Mouse (Mus musculus): ENCODE data around the gene Jph4. TPM values are rescaled to one million over a fixed set of nuclear protein-coding genes. Genes with fewer than 3 reads are reported as not detected.
A peak's percentile ranks its signal among the peaks of the same experiment; 100 is the strongest.

Gene Jph4
- polyA plus RNA-seq, 1 experiment from 2014 or later = not detected

DNA sequence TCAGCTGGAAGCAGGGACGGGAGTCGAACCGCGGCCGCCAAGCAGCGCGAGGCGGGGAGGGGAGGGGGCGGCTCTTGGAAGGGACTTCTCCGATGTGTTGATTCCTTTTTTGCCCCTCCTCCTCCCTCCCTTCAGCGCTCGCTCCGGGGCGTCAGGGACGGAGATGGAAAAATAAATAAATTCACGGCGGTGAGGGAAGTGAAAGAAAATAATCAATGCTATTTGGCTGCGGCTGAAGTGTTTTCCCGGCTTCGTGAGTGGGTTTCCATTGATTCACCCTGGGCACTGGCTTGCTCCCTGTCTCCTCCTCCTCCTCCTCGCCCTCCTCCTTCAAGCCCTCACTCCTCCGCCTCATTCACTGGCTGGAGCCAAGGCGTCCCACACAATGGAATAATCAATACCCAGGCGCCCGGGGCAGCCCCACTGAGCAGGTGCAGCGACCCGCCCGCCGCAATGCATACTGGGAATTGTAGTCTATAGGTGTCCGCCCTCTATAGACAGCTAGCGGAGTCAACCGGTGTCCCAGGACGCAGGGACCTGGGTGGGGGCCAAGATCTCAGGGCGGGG, 24.6 kb downstream of the Jph4 start, which contains the start of gene Zfhx2:
Zfhx2 (minus strand) TSS at position 314 of the 567 bp plus-strand sequence.
- WGBS (ENCODE audit: insufficient replicate concordance) = 0% methylated on average over 33 of the region's 34 CpGs
- Histone ChIP-seq H3K27me3 (ENCODE audit: control insufficient read depth, insufficient read depth, low read depth, low read length) (no peaks in the 10 kb centered on the region), H3K36me3 (ENCODE audit: control insufficient read depth, insufficient read depth) (no peaks in the 10 kb centered on the region), H3K4me2 (ENCODE audit: low read depth, low read length) (peak within 1 kb of the TSS; percentile 97), H3K9ac (ENCODE audit: low read depth, low read length) (peak within 1 kb of the TSS; percentile 69), H3K9me3 (replicated peaks; ENCODE audit: control insufficient read depth, low read length) (no peaks in the 10 kb centered on the region), H3K4me1 (ENCODE audit: control insufficient read depth, low read depth, low read length) (peaks cover 28% of the 10 kb centered on the region), H3K4me3 (ENCODE audit: low read depth, low read length) (peak within 1 kb of the TSS; percentile 74), H3K27ac (ENCODE audit: low read length) (peak within 1 kb of the TSS; percentile 29; the same call in 1 of the 2 replicates)
- ATAC-seq (ENCODE audit: low read depth) = peak; percentile 95

GRCm38 (mm10) chr14:55091209-55091865, 25.4 kb downstream of the Jph4 start:
- H3K36me3 ChIP-seq (ENCODE audit: control insufficient read depth, insufficient read depth) = no peaks in the 10 kb centered on the region
- peak overlapping the region; percentile 97 for H3K4me2 ChIP-seq (ENCODE audit: low read depth, low read length)
- no peak for ATAC-seq (ENCODE audit: low read depth)
- H3K9me3 ChIP-seq (replicated peaks; ENCODE audit: control insufficient read depth, low read length) = no peaks in the 10 kb centered on the region
- H3K9ac ChIP-seq (ENCODE audit: low read depth, low read length) = peak overlapping the region; percentile 69
- H3K4me1 ChIP-seq (ENCODE audit: control insufficient read depth, low read depth, low read length) = peaks cover 24% of the 10 kb centered on the region
- WGBS (ENCODE audit: insufficient replicate concordance) = 8% methylated on average over 34 of the region's 34 CpGs
- no peaks in the 10 kb centered on the region for H3K27me3 ChIP-seq (ENCODE audit: control insufficient read depth, insufficient read depth, low read depth, low read length)
- H3K4me3 ChIP-seq (ENCODE audit: low read depth, low read length) = peak overlapping the region; percentile 74
- no peak overlapping the region; the same call in 1 of the 2 replicates for H3K27ac ChIP-seq (ENCODE audit: low read length)

DNA sequence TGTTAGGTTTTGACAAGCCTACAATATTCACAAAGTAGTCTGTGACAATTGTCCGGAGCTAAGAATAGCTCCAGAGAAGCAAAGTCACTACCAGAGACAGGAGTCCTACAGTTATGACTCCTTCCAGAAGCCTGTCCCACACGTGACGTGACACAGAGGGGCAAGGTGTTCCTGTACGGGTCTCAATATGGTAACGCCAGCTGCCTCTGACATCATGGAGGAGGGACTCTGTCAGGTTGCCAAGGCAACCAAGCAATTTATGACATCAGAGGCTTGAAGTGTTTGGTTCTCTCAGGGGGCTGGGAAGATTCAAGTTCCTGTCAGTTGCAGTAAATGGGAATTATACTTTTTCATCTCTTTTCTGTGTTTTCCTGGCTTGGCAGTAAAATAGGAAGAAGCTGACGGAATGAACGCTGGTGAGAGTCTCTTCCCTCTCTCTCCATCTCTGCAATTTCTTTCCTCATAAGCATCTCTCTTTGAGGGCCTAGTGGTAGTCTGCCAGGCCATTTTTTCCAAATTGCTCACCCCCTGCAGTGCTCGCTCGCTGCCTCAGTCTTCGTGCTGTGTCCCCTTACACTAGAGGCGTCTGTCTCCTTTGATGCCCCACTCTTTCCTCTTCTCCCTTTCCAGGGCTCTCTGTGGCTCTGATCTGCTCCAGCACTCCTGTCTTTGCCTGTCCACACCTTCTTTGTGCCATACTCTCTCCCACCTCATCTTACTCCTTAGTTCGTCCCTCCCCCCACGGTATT, 27.4 kb downstream of the Jph4 start:
- Histone ChIP-seq H3K4me3 (ENCODE audit: low read depth, low read length) (no peak overlapping the region), H3K9ac (ENCODE audit: low read depth, low read length) (no peak overlapping the region), H3K9me3 (replicated peaks; ENCODE audit: control insufficient read depth, low read length) (no peaks in the 10 kb centered on the region), H3K27ac (ENCODE audit: low read length) (no peak overlapping the region), H3K4me2 (ENCODE audit: low read depth, low read length) (no peak overlapping the region), H3K4me1 (ENCODE audit: control insufficient read depth, low read depth, low read length) (peaks cover 22% of the 10 kb centered on the region), H3K36me3 (ENCODE audit: control insufficient read depth, insufficient read depth) (no peaks in the 10 kb centered on the region), H3K27me3 (ENCODE audit: control insufficient read depth, insufficient read depth, low read depth, low read length) (no peaks in the 10 kb centered on the region)
- no peak for ATAC-seq (ENCODE audit: low read depth)
- 61% methylated on average over 13 of the region's 13 CpGs for WGBS (ENCODE audit: insufficient replicate concordance)

DNA sequence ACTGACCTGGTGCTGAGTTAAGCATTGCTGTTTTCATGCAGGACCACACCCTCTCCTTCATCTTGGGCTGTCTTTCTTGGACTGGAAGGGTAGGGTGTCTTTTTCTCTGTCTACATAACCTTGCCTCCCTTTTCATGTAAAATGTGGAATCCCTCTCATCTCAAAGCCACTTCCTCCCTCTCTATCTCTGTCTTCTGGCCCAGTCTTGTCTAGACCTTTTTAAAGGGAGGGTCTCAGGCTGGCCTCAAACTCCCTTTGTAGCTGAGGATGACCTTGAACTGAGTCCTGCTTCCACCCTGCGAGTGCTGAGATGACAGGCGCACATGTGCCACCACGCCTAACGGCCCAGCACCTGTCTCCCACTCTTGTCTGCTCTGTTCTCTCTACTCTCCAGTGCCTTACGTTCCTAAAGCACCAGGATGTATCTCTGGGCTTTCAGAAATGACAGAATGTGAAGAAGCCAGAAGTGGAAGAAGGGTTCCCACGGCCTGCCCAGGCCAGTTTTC, 30.7 kb downstream of the Jph4 start:
- Histone ChIP-seq H3K36me3 (ENCODE audit: control insufficient read depth, insufficient read depth) (no peaks in the 10 kb centered on the region), H3K4me1 (ENCODE audit: control insufficient read depth, low read depth, low read length) (peaks cover 10% of the 10 kb centered on the region), H3K27me3 (ENCODE audit: control insufficient read depth, insufficient read depth, low read depth, low read length) (no peaks in the 10 kb centered on the region), H3K4me3 (ENCODE audit: low read depth, low read length) (no peak overlapping the region), H3K9me3 (replicated peaks; ENCODE audit: control insufficient read depth, low read length) (no peaks in the 10 kb centered on the region), H3K27ac (ENCODE audit: low read length) (no peak overlapping the region), H3K4me2 (ENCODE audit: low read depth, low read length) (no peak overlapping the region), H3K9ac (ENCODE audit: low read depth, low read length) (no peak overlapping the region)
- 73% methylated on average over 6 of the region's 6 CpGs for WGBS (ENCODE audit: insufficient replicate concordance)
- no peak for ATAC-seq (ENCODE audit: low read depth)

DNA sequence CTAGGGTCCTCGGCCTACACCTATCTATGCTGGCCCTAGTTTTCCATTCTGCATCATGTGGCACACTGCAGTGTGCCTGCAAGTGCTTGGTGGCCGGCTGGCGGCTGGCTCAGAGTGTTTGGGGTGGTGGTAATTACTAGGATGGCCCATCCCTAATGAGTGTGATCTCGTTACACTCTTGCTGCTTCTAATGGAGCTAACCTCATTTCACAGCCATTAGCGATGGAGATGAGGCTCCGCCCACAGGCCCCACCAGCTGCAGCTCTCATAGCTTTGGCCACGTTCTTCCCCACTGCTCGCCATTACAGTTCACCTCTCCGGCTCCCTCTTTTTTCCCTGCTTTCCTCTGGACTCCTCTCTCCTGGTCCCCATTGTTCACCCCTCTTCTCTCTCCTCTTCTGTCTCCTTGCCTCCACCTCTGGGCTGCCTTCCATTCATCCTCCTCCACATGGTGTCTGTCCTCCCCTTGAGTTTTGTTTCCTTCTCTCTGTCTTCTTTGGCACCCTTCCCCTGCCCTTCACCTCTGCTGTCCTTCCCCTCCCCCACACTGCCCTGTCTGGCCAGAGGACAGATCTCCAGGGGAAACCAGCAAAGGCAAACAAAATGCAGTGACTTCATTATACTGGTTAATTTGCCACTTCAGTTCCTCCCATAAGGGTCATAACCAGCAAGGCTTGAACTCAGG, 31.3 kb downstream of the Jph4 start:
- no peaks in the 10 kb centered on the region for H3K9me3 ChIP-seq (replicated peaks; ENCODE audit: control insufficient read depth, low read length)
- H3K27me3 ChIP-seq (ENCODE audit: control insufficient read depth, insufficient read depth, low read depth, low read length) = no peaks in the 10 kb centered on the region
- no peak overlapping the region for H3K27ac ChIP-seq (ENCODE audit: low read length)
- no peaks in the 10 kb centered on the region for H3K36me3 ChIP-seq (ENCODE audit: control insufficient read depth, insufficient read depth)
- peaks cover 8% of the 10 kb centered on the region for H3K4me1 ChIP-seq (ENCODE audit: control insufficient read depth, low read depth, low read length)
- WGBS (ENCODE audit: insufficient replicate concordance) = 66% methylated on average over 9 of the region's 9 CpGs
- no peak overlapping the region for H3K4me3 ChIP-seq (ENCODE audit: low read depth, low read length)
- ATAC-seq (ENCODE audit: low read depth) = peak; percentile 43; the same call in 1 of the 2 replicates
- no peak overlapping the region for H3K9ac ChIP-seq (ENCODE audit: low read depth, low read length)
- H3K4me2 ChIP-seq (ENCODE audit: low read depth, low read length) = no peak overlapping the region

DNA sequence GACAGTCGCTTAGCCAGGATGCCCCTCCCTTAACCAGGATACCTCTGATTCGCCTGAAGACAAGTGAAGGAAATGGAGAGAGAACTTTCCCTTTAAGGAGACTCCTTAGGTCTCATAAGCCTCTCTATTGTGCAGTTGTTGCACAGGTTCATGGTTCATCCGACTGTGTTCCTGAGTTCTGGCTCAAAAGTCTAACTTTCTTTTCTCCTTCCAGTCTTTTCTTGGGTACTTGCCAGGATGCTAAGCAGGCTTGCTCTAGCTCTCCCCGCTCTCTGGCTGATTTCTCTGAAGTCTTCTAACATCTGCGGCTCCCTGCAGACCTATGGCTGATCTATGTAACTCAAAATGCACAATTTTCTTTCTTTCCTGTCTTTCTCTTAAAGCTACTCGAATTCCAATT, 33.3 kb downstream of the Jph4 start:
- no peaks in the 10 kb centered on the region for H3K36me3 ChIP-seq (ENCODE audit: control insufficient read depth, insufficient read depth)
- H3K4me2 ChIP-seq (ENCODE audit: low read depth, low read length) = no peak overlapping the region
- no peak for ATAC-seq (ENCODE audit: low read depth)
- no peak overlapping the region for H3K4me3 ChIP-seq (ENCODE audit: low read depth, low read length)
- no peak overlapping the region for H3K27ac ChIP-seq (ENCODE audit: low read length)
- H3K4me1 ChIP-seq (ENCODE audit: control insufficient read depth, low read depth, low read length) = peaks cover 15% of the 10 kb centered on the region
- H3K27me3 ChIP-seq (ENCODE audit: control insufficient read depth, insufficient read depth, low read depth, low read length) = peaks cover 7% of the 10 kb centered on the region
- WGBS (ENCODE audit: insufficient replicate concordance) = 59% methylated on average over 6 of the region's 6 CpGs
- no peak overlapping the region for H3K9ac ChIP-seq (ENCODE audit: low read depth, low read length)
- no peaks in the 10 kb centered on the region for H3K9me3 ChIP-seq (replicated peaks; ENCODE audit: control insufficient read depth, low read length)

DNA sequence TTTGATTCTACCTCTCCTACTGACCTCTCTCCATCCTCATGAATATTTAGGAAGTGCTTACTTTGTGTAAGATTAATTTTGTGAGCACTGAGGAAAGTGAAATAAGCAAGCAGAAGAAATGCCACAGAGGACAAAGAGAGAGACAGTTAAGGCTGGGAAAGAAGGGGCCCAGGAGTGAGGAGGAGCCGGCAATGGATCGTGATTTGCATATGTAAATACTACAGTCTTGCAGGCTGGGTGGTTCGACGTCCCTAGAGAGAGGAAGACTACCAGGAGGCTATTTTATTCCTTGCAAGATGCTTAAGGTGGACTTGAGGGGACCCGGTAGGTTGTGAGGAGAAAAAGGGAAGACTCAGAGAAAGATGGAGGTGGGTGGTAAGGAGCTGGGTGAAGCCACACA, 35.6 kb downstream of the Jph4 start:
- no peak overlapping the region for H3K27ac ChIP-seq (ENCODE audit: low read length)
- H3K4me2 ChIP-seq (ENCODE audit: low read depth, low read length) = no peak overlapping the region
- no peaks in the 10 kb centered on the region for H3K36me3 ChIP-seq (ENCODE audit: control insufficient read depth, insufficient read depth)
- no peaks in the 10 kb centered on the region for H3K9me3 ChIP-seq (replicated peaks; ENCODE audit: control insufficient read depth, low read length)
- no peak for ATAC-seq (ENCODE audit: low read depth)
- H3K4me1 ChIP-seq (ENCODE audit: control insufficient read depth, low read depth, low read length) = peaks cover 15% of the 10 kb centered on the region
- H3K9ac ChIP-seq (ENCODE audit: low read depth, low read length) = no peak overlapping the region
- 47% methylated on average over 5 of the region's 5 CpGs for WGBS (ENCODE audit: insufficient replicate concordance)
- H3K4me3 ChIP-seq (ENCODE audit: low read depth, low read length) = no peak overlapping the region
- H3K27me3 ChIP-seq (ENCODE audit: control insufficient read depth, insufficient read depth, low read depth, low read length) = peaks cover 23% of the 10 kb centered on the region

DNA sequence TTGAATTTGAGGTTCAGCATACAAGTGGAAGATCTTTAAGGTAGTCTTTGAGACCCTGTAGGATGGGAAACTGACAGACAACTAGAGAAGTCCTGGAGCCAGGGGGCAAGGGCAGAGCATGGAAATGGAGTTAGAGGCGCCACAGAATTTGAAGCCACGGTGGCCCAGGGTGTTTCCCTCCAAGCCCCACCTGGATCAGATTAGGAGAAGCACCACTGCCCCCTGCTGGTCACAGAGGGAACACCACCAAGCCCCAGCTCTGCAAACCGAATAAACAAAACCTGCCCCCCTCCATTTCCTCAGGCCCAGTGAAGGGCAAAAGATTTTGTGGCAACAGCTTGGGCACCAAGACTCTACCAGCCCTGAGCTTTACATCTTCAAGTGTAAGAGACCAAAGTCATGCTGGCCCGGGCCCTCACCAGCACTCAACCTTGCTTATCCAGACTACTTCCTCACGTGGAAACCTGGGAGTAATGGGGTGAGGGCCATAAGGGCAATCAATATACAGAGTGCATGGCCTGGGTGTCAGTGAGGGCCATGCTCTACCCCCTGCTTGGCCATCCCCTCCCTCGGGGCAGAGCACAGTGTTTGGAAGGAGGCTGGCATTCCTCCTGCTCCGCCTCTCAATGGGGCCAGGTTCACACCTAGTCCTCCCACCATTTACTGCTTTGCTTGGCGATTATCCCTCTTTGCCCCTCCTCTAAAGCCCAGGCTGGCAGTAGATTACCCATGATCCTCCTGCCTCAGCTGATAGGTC, 37.3 kb downstream of the Jph4 start:
- no peaks in the 10 kb centered on the region for H3K9me3 ChIP-seq (replicated peaks; ENCODE audit: control insufficient read depth, low read length)
- no peaks in the 10 kb centered on the region for H3K36me3 ChIP-seq (ENCODE audit: control insufficient read depth, insufficient read depth)
- 25% methylated on average over 8 of the region's 8 CpGs for WGBS (ENCODE audit: insufficient replicate concordance)
- H3K4me2 ChIP-seq (ENCODE audit: low read depth, low read length) = 0 out of 2 replicates have a peak overlapping the region, but pooled peaks have one; percentile 11
- peaks cover 7% of the 10 kb centered on the region for H3K4me1 ChIP-seq (ENCODE audit: control insufficient read depth, low read depth, low read length)
- peak; percentile 66 for ATAC-seq (ENCODE audit: low read depth)
- no peak overlapping the region for H3K27ac ChIP-seq (ENCODE audit: low read length)
- H3K27me3 ChIP-seq (ENCODE audit: control insufficient read depth, insufficient read depth, low read depth, low read length) = peaks cover 23% of the 10 kb centered on the region
- H3K9ac ChIP-seq (ENCODE audit: low read depth, low read length) = no peak overlapping the region
- no peak overlapping the region for H3K4me3 ChIP-seq (ENCODE audit: low read depth, low read length)
